In the genomic region with DNA sequence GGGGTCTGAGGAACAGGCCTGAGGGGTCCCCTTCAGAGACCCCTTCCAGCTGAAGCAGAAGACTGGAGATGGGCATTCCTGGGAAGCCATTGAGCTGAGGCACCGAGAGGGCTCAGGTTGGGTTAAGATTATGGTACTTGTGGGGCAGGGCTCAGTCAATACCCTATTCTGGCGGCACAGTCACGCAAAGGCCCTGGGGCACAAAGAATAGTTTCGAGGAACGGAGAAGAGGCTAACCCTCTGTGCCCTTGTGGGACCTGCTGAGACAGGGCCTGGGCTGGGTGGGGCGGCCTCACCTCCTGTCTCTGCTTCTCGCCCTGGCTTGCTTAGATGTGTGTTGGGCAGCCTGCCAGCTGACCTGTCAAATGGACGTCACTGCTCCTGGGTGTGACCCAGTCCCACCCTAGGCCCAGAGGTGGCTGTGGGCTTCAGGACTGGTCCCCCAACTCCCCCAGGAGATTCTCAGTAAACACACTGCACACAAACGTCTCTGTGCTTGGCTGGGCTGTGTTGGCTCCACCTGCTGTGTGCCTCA, we compare ENCODE assay signal across 8 mouse cellular contexts. TPM values are rescaled to one million over a fixed set of nuclear protein-coding genes. Genes with fewer than 3 reads are reported as not detected.
DNase-seq lines count a peak whose midpoint lies in the region; ATAC-seq and TF ChIP-seq lines count a peak whose summit lies in the region.

No protein-coding gene starts in this region.

- H3K79me2 ChIP-seq in myocyte (ENCODE audit: control insufficient read depth, insufficient read depth): peaks cover under 1% of the 10 kb centered on the region

- no peak overlapping the region for H3K4me3 ChIP-seq in liver, embryonic 11.5 days (ENCODE audit: low read depth, low read length)
- peak overlapping the region; percentile 97 for H3K4me3 ChIP-seq in heart, embryonic 13.5 days
- H3K4me3 ChIP-seq in intestine, embryonic 16.5 days (ENCODE audit: low read length): no peak overlapping the region
- no peak overlapping the region for H3K4me3 ChIP-seq in myocyte

- no peak for ATAC-seq in liver, embryonic 11.5 days (replicated peaks; ENCODE audit: low FRiP score)
- no peak for ATAC-seq in heart, embryonic 13.5 days (ENCODE audit: extremely low read depth, insufficient number of reproducible peaks, low FRiP score, low TSS enrichment)
- ATAC-seq in intestine, embryonic 16.5 days: no peak

- H3K9ac ChIP-seq in liver, embryonic 11.5 days (ENCODE audit: low read depth, low read length): 0 out of 2 replicates have a peak overlapping the region, but pooled peaks have one; percentile 5
- peak overlapping the region; percentile 68 for H3K9ac ChIP-seq in heart, embryonic 13.5 days
- H3K9ac ChIP-seq in intestine, embryonic 16.5 days (ENCODE audit: low read depth, low read length): 0 out of 2 replicates have a peak overlapping the region, but pooled peaks have one; percentile 25

- peaks cover 72% of the 10 kb centered on the region for H3K4me1 ChIP-seq in liver, embryonic 11.5 days (replicated peaks; ENCODE audit: control insufficient read depth, insufficient read depth, low read length)
- H3K4me1 ChIP-seq in heart, embryonic 13.5 days: peaks cover 96% of the 10 kb centered on the region
- H3K4me1 ChIP-seq in intestine, embryonic 16.5 days (ENCODE audit: control insufficient read depth, insufficient read depth, low read length): peaks cover 86% of the 10 kb centered on the region

- WGBS in liver, embryonic 11.5 days: 69% methylated on average over 9 of the region's 9 CpGs
- WGBS in heart, embryonic 13.5 days: 50% methylated on average over 9 of the region's 9 CpGs
- WGBS in intestine, embryonic 16.5 days: 61% methylated on average over 9 of the region's 9 CpGs

- no peak overlapping the region for H3ac ChIP-seq in myocyte (ENCODE audit: control insufficient read depth, insufficient read length)

- H3K36me3 ChIP-seq in liver, embryonic 11.5 days (ENCODE audit: control insufficient read depth, insufficient read depth, low read length): peaks cover 23% of the 10 kb centered on the region
- H3K36me3 ChIP-seq in heart, embryonic 13.5 days: peaks cover 49% of the 10 kb centered on the region
- peaks cover 24% of the 10 kb centered on the region; the same call in 1 of the 2 replicates for H3K36me3 ChIP-seq in intestine, embryonic 16.5 days (ENCODE audit: control insufficient read depth, insufficient read depth, low read length)
- H3K36me3 ChIP-seq in myocyte (ENCODE audit: control insufficient read depth, insufficient read depth): peaks cover 5% of the 10 kb centered on the region

- no peak overlapping the region for H3K4me2 ChIP-seq in liver, embryonic 11.5 days
- H3K4me2 ChIP-seq in heart, embryonic 13.5 days: peak overlapping the region; percentile 92
- H3K4me2 ChIP-seq in intestine, embryonic 16.5 days (ENCODE audit: low read depth, low read length): no peak overlapping the region
- H3K4me2 ChIP-seq in myocyte (ENCODE audit: low read depth): peak overlapping the region; percentile 34

- no peak for TF ChIP-seq POLR2A in myocyte (IDR thresholded peaks at IDR 0.05; ENCODE audit: insufficient read length, low read depth)

- H3K9me3 ChIP-seq in liver, embryonic 11.5 days (ENCODE audit: control insufficient read depth, low read length): no peaks in the 10 kb centered on the region
- H3K9me3 ChIP-seq in heart, embryonic 13.5 days: no peaks in the 10 kb centered on the region
- H3K9me3 ChIP-seq in intestine, embryonic 16.5 days (ENCODE audit: control insufficient read depth, low read length): no peaks in the 10 kb centered on the region

- H3K27ac ChIP-seq in liver, embryonic 11.5 days (ENCODE audit: low read depth, low read length): 0 out of 2 replicates have a peak overlapping the region, but pooled peaks have one; percentile 39
- peak overlapping the region; percentile 68 for H3K27ac ChIP-seq in heart, embryonic 13.5 days (replicated peaks)
- H3K27ac ChIP-seq in intestine, embryonic 16.5 days (ENCODE audit: low read length): peak overlapping the region; percentile 51

- no peak for DNase-seq in liver, embryonic 11.5 days (ENCODE audit: low spot score)
- DNase-seq in liver: no peak
- DNase-seq in urinary bladder, postnatal 25 days (ENCODE audit: low spot score): no peak
- no peak for DNase-seq in gastrocnemius, postnatal 4 days (ENCODE audit: low spot score in 2 of 2)
- DNase-seq in frontal cortex, postnatal 25 days (ENCODE audit: low spot score in 2 of 2): no peak

- no peaks in the 10 kb centered on the region for H3K27me3 ChIP-seq in liver, embryonic 11.5 days (replicated peaks; ENCODE audit: control insufficient read depth, insufficient read depth, low read length)
- H3K27me3 ChIP-seq in heart, embryonic 13.5 days (replicated peaks): no peaks in the 10 kb centered on the region
- H3K27me3 ChIP-seq in intestine, embryonic 16.5 days (replicated peaks; ENCODE audit: control insufficient read depth, insufficient read depth, low read length): no peaks in the 10 kb centered on the region
- no peaks in the 10 kb centered on the region for H3K27me3 ChIP-seq in myocyte (ENCODE audit: control insufficient read depth, insufficient read depth, insufficient read length)

TF ChIP-seq in myocyte, 11 proteins besides CTCF, POLR2A, EP300 and RAD21:
- TF ChIP-seq MYOG (IDR thresholded peaks at IDR 0.05; ENCODE audit: control insufficient read depth in 1 of 3, insufficient read depth in 1 of 3, insufficient read length in 2 of 3, low read depth in 2 of 3) (peak in 1 of 3 experiments; percentile 10), MYOD1 (IDR thresholded peaks at IDR 0.05; ENCODE audit: control insufficient read depth in 1 of 3, insufficient read length in 2 of 3, low read depth in 2 of 3) (no peak)

RNA-seq across cellular contexts. Expression of gene Arid3a, which starts 6.4 kb away (rescaled TPM):
- polyA plus RNA-seq in liver, embryonic 11.5 days (2014; fragmentation: Nextera tagmentation; extraction: Ambion mirVana): 10.8 and 12.4 TPM in 2 replicates
- 3.4 and 4.2 TPM in 2 replicates for polyA plus RNA-seq in heart, embryonic 13.5 days (2015; fragmentation: Nextera tagmentation; extraction: Ambion mirVana)
- polyA plus RNA-seq in intestine, embryonic 16.5 days (2015; fragmentation: Nextera tagmentation; extraction: Ambion mirVana): 19.4 and 22.1 TPM in 2 replicates
- polyA plus RNA-seq in myocyte (2012; fragmentation: generic; extraction: Trizol): 1.2 TPM
- total RNA-seq in gastrocnemius, postnatal 4 days (2021): 1 to 10 TPM; 4.5 to 4.9 TPM

RNA-seq across cellular contexts. Expression of gene R3hdm4, which starts 12.2 kb away (rescaled TPM):
- 99.4 and 104 TPM in 2 replicates for polyA plus RNA-seq in liver, embryonic 11.5 days (2014; fragmentation: Nextera tagmentation; extraction: Ambion mirVana)
- 95.6 and 100 TPM in 2 replicates for polyA plus RNA-seq in heart, embryonic 13.5 days (2015; fragmentation: Nextera tagmentation; extraction: Ambion mirVana)
- polyA plus RNA-seq in intestine, embryonic 16.5 days (2015; fragmentation: Nextera tagmentation; extraction: Ambion mirVana): 105 and 116 TPM in 2 replicates
- 69.0 TPM for polyA plus RNA-seq in myocyte (2012; fragmentation: generic; extraction: Trizol)
- total RNA-seq in gastrocnemius, postnatal 4 days (2021): 100 to 1,000 TPM in 1 of 2 experiments, 10 to 100 TPM in 1; 97.9 to 102 TPM

RNA-seq across cellular contexts. Expression of gene Kiss1r, which starts 16.4 kb away (rescaled TPM):
- 0.66 and 0.75 TPM in 2 replicates for polyA plus RNA-seq in liver, embryonic 11.5 days (2014; fragmentation: Nextera tagmentation; extraction: Ambion mirVana)
- 0.60 and 0.67 TPM in 2 replicates for polyA plus RNA-seq in heart, embryonic 13.5 days (2015; fragmentation: Nextera tagmentation; extraction: Ambion mirVana)
- 0.68 and 0.69 TPM in 2 replicates for polyA plus RNA-seq in intestine, embryonic 16.5 days (2015; fragmentation: Nextera tagmentation; extraction: Ambion mirVana)
- polyA plus RNA-seq in myocyte (2012; fragmentation: generic; extraction: Trizol): 0.59 TPM
- total RNA-seq in gastrocnemius, postnatal 4 days (2021): under 1 TPM; 0.41 to 0.56 TPM

RNA-seq across cellular contexts. Expression of gene Gm26602, which starts 22.6 kb away (rescaled TPM):
- 7.4 TPM in 1 of 2 replicates, not detected in the other for polyA plus RNA-seq in liver, embryonic 11.5 days (2014; fragmentation: Nextera tagmentation; extraction: Ambion mirVana)
- 1.7 TPM in 1 of 2 replicates, not detected in the other for polyA plus RNA-seq in heart, embryonic 13.5 days (2015; fragmentation: Nextera tagmentation; extraction: Ambion mirVana)
- polyA plus RNA-seq in intestine, embryonic 16.5 days (2015; fragmentation: Nextera tagmentation; extraction: Ambion mirVana): 2.1 and 7.8 TPM in 2 replicates
- not detected for polyA plus RNA-seq in myocyte (2012; fragmentation: generic; extraction: Trizol)
- total RNA-seq in gastrocnemius, postnatal 4 days (2021): not detected

RNA-seq across cellular contexts. Expression of gene Med16, which starts 24.5 kb away (rescaled TPM):
- polyA plus RNA-seq in liver, embryonic 11.5 days (2014; fragmentation: Nextera tagmentation; extraction: Ambion mirVana): 32.6 and 37.4 TPM in 2 replicates
- 41.8 and 42.1 TPM in 2 replicates for polyA plus RNA-seq in heart, embryonic 13.5 days (2015; fragmentation: Nextera tagmentation; extraction: Ambion mirVana)
- polyA plus RNA-seq in intestine, embryonic 16.5 days (2015; fragmentation: Nextera tagmentation; extraction: Ambion mirVana): 34.1 and 37.2 TPM in 2 replicates
- polyA plus RNA-seq in myocyte (2012; fragmentation: generic; extraction: Trizol): 31.4 TPM
- 10 to 100 TPM; 39.4 to 41.1 TPM for total RNA-seq in gastrocnemius, postnatal 4 days (2021)

Comparison
In these comparisons a context has a peak if more than half of its experiments do, and no peak if none do; other contexts are left out.
1. H3K4me2 ChIP-seq: peak in heart, embryonic 13.5 days (single experiment) and myocyte (single experiment); none in liver, embryonic 11.5 days (single experiment) and intestine, embryonic 16.5 days (single experiment).
2. H3K9ac ChIP-seq: peak in every context shown above with its lines; median percentile 68 in heart, embryonic 13.5 days; 25 in intestine, embryonic 16.5 days; 5 in liver, embryonic 11.5 days.
3. Peak in every context shown above with its lines, with median percentiles within 50 percentile points of each other: H3K27ac ChIP-seq.